Mouse (Mus musculus) forebrain, embryonic 11.5 days (tissue): ENCODE measurements around the gene Ap2s1. TPM values are rescaled to one million over a fixed set of nuclear protein-coding genes. Genes with fewer than 3 reads are reported as not detected.

Experiments used
- ATAC-seq: fragments of 200-750 bp; cut with Nextera tagmentation; replicated peaks from 2 replicates; pipeline ENCODE4 v1.8.0; 2017; ENCODE audit warnings: moderate TSS enrichment; ENCODE audit not compliant: low FRiP score
- DNase-seq: peaks from one replicate; pipeline ENCODE4 v3.0.0-alpha.2; 2017; ENCODE audit warnings: low spot score
- H3K27ac ChIP-seq: fragments of 300-500 bp; sonication (generic); 2 replicates; pipeline ENCODE4 v1.5.1; 2014; ENCODE audit warnings: low read depth, low read length
- H3K27me3 ChIP-seq: fragments of 300-500 bp; sonication (generic); 2 replicates; pipeline ENCODE4 v1.6.1; 2014; ENCODE audit warnings: mild to moderate bottlenecking, low read length, mixed read lengths; ENCODE audit not compliant: control insufficient read depth, insufficient read depth
- H3K36me3 ChIP-seq: fragments of 300-500 bp; sonication (generic); 2 replicates; pipeline ENCODE4 v1.6.1; 2014; ENCODE audit warnings: mild to moderate bottlenecking, low read length, moderate library complexity, mixed read lengths; ENCODE audit not compliant: control insufficient read depth, insufficient read depth
- H3K4me1 ChIP-seq: fragments of 300-500 bp; sonication (generic); replicated peaks from 2 replicates; pipeline ENCODE4 v1.6.1; 2014; ENCODE audit warnings: low read length, mixed read lengths; ENCODE audit not compliant: control insufficient read depth, insufficient read depth
- H3K4me2 ChIP-seq: fragments of 300-500 bp; sonication (generic); 2 replicates; pipeline ENCODE4 v1.6.1; 2014; ENCODE audit warnings: low read depth, mild to moderate bottlenecking, low read length, moderate library complexity, mixed read lengths; ENCODE audit not compliant: severe bottlenecking
- H3K4me3 ChIP-seq: fragments of 300-500 bp; sonication (generic); 2 replicates; pipeline ENCODE4 v1.5.1; 2014; ENCODE audit warnings: low read depth, low read length
- H3K9ac ChIP-seq: fragments of 300-500 bp; sonication (generic); 2 replicates; pipeline ENCODE4 v1.6.1; 2014; ENCODE audit warnings: low read length
- H3K9me3 ChIP-seq: fragments of 300-500 bp; sonication (generic); 2 replicates; pipeline ENCODE4 v1.6.1; 2016; ENCODE audit warnings: low read length, mixed read lengths; ENCODE audit not compliant: control insufficient read depth
- WGBS: fragments of 180-500 bp; shearing (Covaris S2); extraction: QIAGEN DNeasy Blood & Tissue Kit; methylation state at CpG from one replicate; pipeline ENCODE4 v1.1.7; 2014; 5-methylcytosine and 5-hydroxymethylcytosine counted together
- polyA plus RNA-seq: library from polyadenylated mRNA; unstranded; fragments of >200 nt; fragmentation: Nextera tagmentation; extraction: Ambion mirVana; gene quantifications from 2 replicates; pipeline ENCODE4 v1.2.1, GENCODE M21; 2014

Ap2s1 gene
- polyA plus RNA-seq, 1 experiment from 2014 or later = 270 TPM

GRCm38 (mm10) chr7:16793010-16793725, 55.0 kb downstream of the Ap2s1 start:
- no peak overlapping the region for H3K4me3 ChIP-seq
- H3K4me1 ChIP-seq = no peaks in the 10 kb centered on the region
- DNase-seq (no peak), ATAC-seq (no peak)
- no peaks in the 10 kb centered on the region for H3K9me3 ChIP-seq
- no peak overlapping the region for H3K4me2 ChIP-seq
- H3K9ac ChIP-seq = no peak overlapping the region
- no peak overlapping the region for H3K27ac ChIP-seq
- H3K36me3 ChIP-seq = peaks cover 2% of the 10 kb centered on the region; the same call in 1 of the 2 replicates
- no peaks in the 10 kb centered on the region for H3K27me3 ChIP-seq
- 93% methylated on average over 19 of the region's 19 CpGs for WGBS

GRCm38 (mm10) chr7:16794886-16795285, 56.7 kb downstream of the Ap2s1 start:
- no peaks in the 10 kb centered on the region for H3K9me3 ChIP-seq
- no peak overlapping the region for H3K4me3 ChIP-seq
- peaks cover 2% of the 10 kb centered on the region; the same call in 1 of the 2 replicates for H3K36me3 ChIP-seq

More at GRCm38 (mm10) chr7:16794886-16795285, 56.7 kb downstream of the Ap2s1 start:
- Histone ChIP-seq H3K4me1 (no peaks in the 10 kb centered on the region), H3K27me3 (no peaks in the 10 kb centered on the region), H3K9ac (no peak overlapping the region), H3K4me2 (no peak overlapping the region), H3K27ac (no peak overlapping the region)
- ATAC-seq = no peak
- 93% methylated on average over 5 of the region's 5 CpGs for WGBS
- DNase-seq = no peak

Other genes with a start within 250 kb of the Ap2s1 start
- gene Arhgap35, start 123.4 kb upstream of the Ap2s1 start, polyA plus RNA-seq = 39.9 and 45.2 TPM in 2 replicates
- gene Ceacam15, start 62.7 kb upstream of the Ap2s1 start, polyA plus RNA-seq = not detected in 2 replicates
- not detected in 2 replicates for gene Ceacam9, start 16.5 kb upstream of the Ap2s1 start, polyA plus RNA-seq
- gene Slc1a5, start 42.9 kb downstream of the Ap2s1 start, polyA plus RNA-seq = 33.9 and 34.1 TPM in 2 replicates
- gene Strn4, start 77.5 kb downstream of the Ap2s1 start, polyA plus RNA-seq = 137 and 166 TPM in 2 replicates
- 27.1 and 29.0 TPM in 2 replicates for gene Fkrp, start 78.3 kb downstream of the Ap2s1 start, polyA plus RNA-seq
- 11.0 and 11.6 TPM in 2 replicates for gene Prkd2, start 104.5 kb downstream of the Ap2s1 start, polyA plus RNA-seq
- gene Dact3, start 136.9 kb downstream of the Ap2s1 start, polyA plus RNA-seq = 4.8 and 7.0 TPM in 2 replicates
- 7.3 and 7.4 TPM in 2 replicates for gene Gng8, start 153.4 kb downstream of the Ap2s1 start, polyA plus RNA-seq
- gene Ptgir, start 168.1 kb downstream of the Ap2s1 start, polyA plus RNA-seq = 0.11 and 0.39 TPM in 2 replicates
- 276 and 285 TPM in 2 replicates for gene Calm3, start 185.7 kb downstream of the Ap2s1 start, polyA plus RNA-seq
- 12.3 and 13.0 TPM in 2 replicates for gene Pnmal2, start 206.3 kb downstream of the Ap2s1 start, polyA plus RNA-seq
- 20.4 and 22.7 TPM in 2 replicates for gene Pnmal1, start 221.3 kb downstream of the Ap2s1 start, polyA plus RNA-seq
- gene Gm42372, start 244.7 kb downstream of the Ap2s1 start, polyA plus RNA-seq = 1.4 and 1.8 TPM in 2 replicates